Mouse (Mus musculus): ENCODE data around the gene Zfp644.
"Not testable (repeated sequence)": the region's sequence is repeated elsewhere in the genome, so short reads cannot be mapped to it uniquely, and the experiment has no call there.

DNA sequence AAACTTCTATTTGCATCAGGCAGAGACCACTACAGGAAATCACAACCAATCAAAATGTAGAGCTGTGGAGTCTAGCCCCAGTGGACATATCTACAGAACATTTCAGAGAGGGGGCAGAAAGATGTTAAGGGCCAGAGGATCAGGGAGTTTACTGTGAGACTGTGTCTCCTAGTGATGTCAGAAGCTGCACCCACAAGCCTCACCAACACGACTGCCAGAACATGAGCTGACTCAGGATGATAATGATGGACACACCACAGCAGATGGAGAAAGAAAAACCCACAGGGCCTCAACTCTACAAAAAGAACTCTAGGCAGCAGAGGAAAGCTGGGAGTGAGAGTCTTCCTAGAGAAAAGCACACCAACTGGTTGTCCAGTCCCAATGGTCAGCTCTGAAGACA is 18.3 kb downstream of the Zfp644 start:
- not testable (repeated sequence) for TF ChIP-seq POLR2A (IDR thresholded peaks at IDR 0.05; ENCODE audit: borderline replicate concordance, extremely low read depth, insufficient read depth, insufficient read length, poor library complexity, severe bottlenecking); CTCF (IDR thresholded peaks at IDR 0.05; ENCODE audit: borderline replicate concordance, extremely low read depth, insufficient read depth, insufficient read length)

Measured in brain, embryonic 14.5 days (tissue).